Mouse (Mus musculus) ES-Bruce4 (cell line): ENCODE measurements at regions not wholly inside any gene's neighbourhood (a gene's known extent, or its start where the extent isn't known, plus 50 kb on each side); places are given as distances from the start of the nearest gene placed in this dataset.

Experiments used
- CTCF ChIP-seq: IDR thresholded peaks from one replicate; pipeline ENCODE4 v1.8.1; 2011; ENCODE audit warnings: low read depth, low read length
- EP300 ChIP-seq: IDR thresholded peaks from 2 replicates; pipeline ENCODE4 v1.6.1; 2011; ENCODE audit warnings: low read depth, low read length; ENCODE audit not compliant: insufficient read depth
- POLR2A ChIP-seq: IDR thresholded peaks from one replicate; pipeline ENCODE4 v1.8.1; 2011; ENCODE audit warnings: low read length; ENCODE audit not compliant: insufficient read depth

- no peak for TF ChIP-seq CTCF
- TF ChIP-seq POLR2A, result no peak
- TF ChIP-seq EP300, result no peak
These were observed 250.8 kb downstream of the Wdr11 start for GRCm38 (mm10) chr7:129842303-129843122.
